Mouse (Mus musculus) adrenal gland, adult (tissue): Measurements from ENCODE around the gene Sec62.

Experiments
- DNase-seq, 2 experiments: peaks; one replicate each; pipeline ENCODE4 v3.0.0; 2022 to 2023; ENCODE audit warnings: low spot score in 1 of 2; ENCODE audit not compliant: inconsistent age in 2 of 2

Gene Sec62

DNA sequence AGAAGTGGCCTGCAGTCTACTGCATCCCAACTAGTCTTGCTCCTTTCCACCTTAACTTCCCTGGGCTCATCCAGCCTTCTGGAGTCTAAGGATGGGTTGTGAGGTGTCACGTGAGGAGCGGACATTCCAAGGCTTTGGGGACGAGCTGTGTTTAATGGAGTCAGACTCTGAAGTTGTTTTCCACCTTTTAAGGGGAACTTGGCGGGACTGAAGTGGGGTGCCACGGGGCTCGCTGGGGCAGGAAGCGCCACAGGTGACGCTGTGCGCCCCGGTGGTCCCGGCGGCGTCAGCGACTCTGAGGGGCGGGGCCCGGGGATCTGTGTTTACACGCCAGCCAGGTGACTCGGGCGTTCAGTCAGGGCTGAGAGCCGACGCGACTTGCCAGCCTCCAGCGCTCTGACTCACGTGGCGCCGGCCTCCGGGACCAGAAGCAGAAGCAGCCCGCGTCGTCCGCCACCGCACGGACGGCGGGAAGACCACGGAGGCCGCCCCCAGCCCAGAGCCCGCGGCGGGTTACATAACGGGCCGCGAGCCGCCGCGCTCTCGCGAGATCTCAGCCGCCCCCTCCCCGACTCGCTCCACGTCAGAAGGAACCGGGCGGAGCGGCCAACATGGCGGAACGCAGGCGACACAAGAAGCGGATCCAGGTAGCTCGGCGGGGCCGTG is at the start of gene Sec62:
Gene Sec62 (plus strand): TSS at position 139 of the 666 bp plus-strand sequence.
- peak; percentile 94 to 99 for DNase-seq

DNA sequence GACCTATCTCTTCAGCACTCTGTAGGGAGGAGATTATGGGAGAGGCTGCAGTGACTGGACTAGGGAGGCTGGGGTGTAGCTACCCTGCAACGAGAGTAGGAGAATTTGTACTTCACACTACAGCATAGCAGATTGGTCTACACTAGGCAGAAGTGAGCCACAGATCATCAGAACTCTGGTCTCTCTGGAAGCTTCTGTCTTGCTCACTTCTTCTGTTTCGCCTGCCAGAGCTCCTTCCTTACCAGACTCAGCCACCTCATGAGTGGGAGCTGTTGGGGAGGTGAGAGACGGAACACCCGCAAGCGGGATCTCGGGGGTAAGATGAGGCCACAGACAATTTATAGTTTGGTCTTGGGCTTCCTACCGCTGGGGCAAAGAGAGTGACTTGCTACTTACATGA is 49.8 kb upstream of the Sec62 start:
- no peak for DNase-seq

DNA sequence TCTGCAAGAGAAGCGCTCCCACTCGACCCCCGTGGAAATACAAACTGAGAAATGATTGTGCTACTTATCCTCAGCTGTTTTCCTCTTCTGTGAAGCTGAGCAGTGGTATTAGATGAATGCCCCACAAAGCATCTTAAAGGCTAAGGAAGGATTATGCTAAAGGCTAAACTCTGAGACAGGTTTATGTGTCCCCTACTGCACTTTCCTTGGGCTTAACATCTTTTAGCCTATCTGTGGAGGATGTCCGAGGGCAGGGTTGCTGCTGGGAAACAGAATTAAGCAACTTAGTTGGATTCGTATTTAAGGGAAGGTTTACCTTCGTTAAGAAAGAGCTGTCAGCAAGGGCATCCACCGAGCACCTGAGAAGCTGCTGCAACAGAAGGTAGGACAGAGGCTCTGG is 46.7 kb upstream of the Sec62 start, which contains the start of gene Samd7:
Gene Samd7 (plus strand): TSS at position 288 of the 400 bp plus-strand sequence.
- DNase-seq, result no peak

DNA sequence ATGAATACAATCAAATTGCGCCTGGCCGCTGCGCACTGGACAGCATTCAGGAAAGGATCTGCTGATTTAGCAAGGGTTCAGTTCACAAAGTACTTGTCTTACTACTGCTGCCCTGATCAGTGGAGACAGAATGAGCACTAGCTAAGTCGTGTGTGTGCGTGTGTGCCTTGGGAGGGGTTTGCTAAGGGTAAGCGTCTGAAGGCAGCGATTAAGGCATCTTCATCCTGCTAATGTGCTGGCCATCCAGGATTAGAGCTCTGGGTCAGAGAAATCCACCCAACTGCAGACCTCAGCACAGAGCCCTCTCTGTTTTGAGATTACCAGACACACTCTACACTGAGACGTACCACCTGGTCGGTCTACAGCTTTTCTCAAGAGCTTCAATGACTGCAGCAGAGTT is 44.4 kb upstream of the Sec62 start:
- DNase-seq, result no peak

DNA sequence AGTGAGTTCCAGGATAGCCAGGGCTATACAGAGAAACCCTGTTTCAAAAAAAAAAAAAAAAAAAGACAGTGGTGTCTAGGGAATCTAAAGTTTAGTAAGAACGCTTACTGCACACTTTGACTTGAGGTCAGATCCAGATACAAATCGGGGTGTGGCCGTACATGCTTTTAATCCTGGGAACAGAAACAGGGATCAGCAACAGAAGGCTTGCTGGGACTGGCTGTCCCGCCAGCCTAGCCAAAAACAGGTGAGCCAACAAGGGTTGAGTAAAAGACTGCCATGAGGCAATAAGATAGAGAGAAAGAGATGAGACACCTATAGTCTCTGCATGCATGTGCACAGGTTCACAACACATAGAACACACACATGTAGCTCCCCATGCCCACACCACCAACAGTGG is 38.0 kb upstream of the Sec62 start:
- no peak for DNase-seq

DNA sequence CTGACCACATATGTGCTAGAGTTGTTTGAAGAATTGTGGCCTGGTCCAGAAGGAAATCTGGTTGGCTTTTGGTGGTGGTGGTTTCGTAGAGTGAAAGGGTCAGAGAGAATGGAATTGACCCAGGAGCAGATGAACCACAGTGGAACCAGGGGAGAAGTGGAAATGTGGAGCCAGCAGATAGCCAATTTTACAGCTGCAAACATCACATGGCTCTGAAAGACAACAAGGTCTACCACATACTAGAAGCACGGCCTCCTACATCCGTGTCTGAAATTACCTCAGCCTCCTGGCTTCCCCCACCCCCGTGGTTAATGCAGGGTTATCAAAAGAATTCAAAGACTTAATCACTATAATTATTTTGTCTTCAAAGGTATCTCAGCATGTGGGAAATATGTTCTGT is 27.8 kb upstream of the Sec62 start:
- no peak for DNase-seq

DNA sequence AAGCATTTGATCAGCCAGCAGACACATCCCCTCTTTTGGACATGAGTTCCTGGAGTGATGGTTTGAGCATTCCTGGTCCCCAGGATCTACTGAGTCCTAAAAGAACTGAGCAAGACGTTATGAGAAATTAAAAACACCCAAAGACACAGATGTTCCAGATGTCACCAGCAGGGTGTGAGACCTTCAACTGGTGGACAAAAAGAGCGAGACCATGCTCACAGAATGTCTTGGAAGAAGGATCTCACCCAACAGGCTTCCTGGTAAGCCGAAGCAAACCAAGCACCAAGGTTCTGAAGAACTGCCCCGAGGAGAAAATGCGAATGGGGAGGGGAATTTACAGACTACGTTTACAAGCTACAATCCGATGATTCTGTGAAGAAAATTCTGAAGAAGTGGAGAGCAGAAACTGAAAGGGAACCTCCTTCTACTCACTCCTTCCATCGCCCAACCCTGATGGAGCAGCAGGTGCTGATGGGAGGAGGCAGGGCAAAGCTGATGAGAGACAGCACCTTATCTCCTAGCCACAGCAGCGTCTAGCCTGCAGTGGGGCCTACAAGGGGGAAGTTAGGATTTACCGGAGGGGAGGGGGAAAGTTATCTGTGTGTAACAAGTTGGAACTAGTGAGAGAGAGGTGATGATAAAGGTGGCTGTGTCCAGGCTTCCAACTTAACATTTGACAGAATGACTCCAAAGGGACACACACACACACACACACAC is 27.2 kb upstream of the Sec62 start:
- no peak for DNase-seq

DNA sequence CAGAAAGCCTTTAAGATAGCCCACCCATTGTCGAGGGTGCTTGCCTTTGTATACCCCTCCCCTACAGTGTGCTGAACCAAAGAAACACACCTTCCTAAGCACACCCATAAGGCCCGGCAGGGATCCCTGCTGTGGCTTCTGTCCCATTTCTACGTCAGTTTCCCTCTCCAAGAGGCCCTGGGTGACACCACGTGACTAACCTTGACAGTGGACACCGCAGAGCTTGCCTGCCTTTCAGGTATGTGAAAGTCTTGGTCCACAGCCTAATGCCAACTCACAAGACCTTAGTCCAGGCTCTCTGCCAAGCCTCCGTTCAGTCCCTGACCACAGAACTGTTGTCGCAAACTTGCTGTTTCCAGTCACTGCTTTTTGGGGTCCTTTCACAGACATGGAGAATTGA is 26.5 kb upstream of the Sec62 start:
- peak; percentile 38 to 55 for DNase-seq

DNA sequence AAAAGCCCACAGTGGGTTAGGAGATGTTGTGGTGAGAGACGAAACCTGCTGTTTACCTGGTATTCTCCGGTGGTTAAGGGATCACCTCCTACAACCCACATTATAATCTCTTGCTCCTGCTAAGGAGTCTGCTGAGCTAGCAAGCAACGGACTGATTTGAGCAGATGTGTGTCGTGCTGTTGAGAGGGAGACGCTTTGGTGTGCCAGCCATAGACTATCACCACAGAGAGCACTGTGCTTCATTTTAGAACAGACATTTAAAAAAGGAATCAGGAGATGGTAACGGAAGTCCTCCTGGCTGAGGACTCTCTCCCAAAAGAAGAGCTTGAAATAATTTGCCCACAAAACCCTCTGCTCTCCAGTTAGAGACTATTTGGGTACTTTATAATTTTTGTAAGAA is 25.4 kb upstream of the Sec62 start:
- no peak for DNase-seq

DNA sequence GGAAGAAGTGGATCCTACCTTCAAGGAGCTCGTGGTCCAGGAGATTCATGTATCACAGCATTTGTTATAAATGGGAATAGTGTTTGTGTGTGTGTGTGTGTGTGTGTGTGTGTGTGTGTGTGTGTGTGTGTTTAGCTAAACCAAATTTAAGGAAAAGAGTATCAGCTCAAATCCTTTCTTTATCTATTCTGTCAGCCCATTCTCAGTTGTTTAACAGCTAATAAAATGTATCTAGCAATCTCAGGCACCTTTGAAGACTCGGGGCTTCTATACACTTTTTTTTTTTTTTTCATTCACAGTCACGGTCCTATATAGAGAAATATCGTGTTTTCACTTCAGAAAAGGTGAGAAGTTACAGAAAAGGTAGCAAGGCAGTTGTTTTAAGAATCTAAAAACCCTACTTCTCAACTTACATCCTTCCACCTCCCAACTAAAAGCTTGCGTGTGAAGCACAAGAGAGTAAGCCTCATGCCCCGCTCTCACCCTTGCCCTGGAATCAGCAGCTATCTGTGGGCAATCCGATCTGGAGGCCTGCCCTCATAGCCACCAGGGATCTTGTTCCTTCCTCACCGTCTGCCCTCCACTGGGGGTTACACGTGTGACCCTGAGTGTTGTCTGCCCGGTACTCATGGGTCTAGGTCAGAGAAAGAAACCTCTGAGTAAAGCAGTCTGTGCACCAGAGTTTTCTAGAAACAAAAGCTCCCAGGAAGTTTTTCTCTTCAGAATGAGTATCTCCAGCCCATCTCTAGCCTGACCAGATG is 22.7 kb upstream of the Sec62 start:
- peak in 1 of 2 experiments; percentile 39 for DNase-seq

DNA sequence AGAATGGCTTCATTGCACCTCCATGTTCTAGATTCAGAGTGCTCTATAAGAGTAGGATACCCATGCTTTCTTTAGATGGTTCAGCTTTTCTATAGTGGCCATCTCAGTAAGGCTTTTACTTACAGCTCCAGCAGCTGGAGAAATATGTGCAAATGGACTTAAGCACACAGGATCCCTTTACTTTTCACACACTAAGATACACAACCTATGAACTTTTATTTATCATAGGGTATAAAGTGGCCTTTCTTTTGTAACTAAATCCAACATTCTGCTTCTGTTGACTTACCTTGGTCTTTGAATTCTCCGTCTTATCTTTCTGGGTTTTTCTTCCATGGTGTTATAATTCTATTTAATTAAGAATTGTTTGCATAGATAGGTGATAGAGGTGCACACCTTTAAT is 21.1 kb upstream of the Sec62 start:
- DNase-seq, result no peak

DNA sequence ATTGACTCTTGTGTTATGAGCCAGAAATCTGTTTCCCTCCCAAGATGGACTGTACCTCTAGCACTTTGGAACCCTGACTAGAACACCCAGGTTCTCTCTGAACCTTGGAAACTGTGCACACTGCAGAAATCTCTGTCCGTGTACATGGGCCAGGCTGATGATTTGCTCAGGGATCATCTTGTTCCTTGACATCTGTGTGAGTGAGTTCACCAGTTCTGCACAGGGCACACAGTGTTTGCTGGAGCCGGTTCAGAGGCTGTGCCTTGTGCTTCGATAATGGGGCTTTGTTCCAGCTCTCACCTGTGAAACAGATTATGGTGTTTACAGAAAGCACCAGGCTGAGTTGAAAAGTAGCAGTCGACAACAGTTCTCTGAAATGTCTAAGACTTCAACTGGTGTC is 20.0 kb upstream of the Sec62 start:
- no peak for DNase-seq

DNA sequence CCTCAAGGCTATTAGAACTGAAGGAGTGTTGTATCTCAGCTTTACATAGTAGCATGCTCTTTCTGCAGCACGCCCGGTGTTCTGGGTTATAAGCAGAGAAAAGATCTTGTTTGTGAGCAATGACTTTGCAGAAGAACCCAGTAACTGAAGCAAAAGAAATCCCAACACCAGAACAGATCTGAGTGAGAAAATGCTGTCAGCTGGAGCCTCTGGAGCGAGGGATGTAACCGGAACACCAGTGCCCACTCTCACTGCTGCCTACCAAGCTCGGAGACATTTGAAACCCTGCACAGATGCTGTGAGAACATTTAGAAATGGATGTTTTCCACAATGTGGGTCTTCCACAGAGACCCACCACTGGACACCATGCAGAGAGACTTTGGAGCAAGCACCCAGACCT is 18.0 kb upstream of the Sec62 start:
- DNase-seq, result no peak

DNA sequence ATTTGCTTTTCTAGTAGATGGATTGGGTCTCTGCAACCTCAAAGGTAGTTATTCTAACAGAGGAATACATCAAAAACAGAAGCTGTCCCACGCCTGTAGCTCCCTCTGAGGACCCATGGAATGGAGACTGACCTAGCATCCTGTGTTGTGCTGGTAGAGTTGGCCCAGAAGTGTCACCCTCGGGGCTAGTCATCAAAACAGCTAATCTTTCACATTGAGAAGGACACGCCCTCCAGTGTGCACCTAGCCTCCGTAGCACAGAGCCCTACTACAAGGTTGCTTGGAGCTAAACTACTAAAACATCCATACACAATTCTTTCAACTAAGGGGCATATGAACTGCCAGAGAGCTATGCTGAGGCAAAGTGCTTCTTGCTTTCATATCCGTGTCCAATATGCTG is 14.7 kb upstream of the Sec62 start:
- no peak for DNase-seq

DNA sequence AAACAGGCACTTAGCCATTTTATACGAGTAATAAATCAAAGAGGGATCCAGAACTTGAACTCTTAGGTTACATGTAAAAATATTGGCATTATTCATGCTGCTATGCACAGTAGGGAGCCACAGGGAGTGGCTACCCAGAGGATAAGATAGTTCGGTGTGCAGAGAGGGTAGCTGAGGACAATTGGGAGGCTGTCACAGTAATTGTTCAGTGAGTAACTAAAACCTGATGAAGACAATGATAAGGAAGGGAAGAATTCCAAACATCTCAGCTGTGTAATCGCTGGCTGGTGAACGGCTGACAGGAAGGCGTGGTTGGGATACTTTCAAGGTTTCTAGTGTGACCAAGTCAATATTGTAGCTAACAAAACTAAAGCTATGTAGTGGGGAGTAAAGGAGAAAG is 4.1 kb upstream of the Sec62 start:
- DNase-seq, result peak; percentile 18 to 50

DNA sequence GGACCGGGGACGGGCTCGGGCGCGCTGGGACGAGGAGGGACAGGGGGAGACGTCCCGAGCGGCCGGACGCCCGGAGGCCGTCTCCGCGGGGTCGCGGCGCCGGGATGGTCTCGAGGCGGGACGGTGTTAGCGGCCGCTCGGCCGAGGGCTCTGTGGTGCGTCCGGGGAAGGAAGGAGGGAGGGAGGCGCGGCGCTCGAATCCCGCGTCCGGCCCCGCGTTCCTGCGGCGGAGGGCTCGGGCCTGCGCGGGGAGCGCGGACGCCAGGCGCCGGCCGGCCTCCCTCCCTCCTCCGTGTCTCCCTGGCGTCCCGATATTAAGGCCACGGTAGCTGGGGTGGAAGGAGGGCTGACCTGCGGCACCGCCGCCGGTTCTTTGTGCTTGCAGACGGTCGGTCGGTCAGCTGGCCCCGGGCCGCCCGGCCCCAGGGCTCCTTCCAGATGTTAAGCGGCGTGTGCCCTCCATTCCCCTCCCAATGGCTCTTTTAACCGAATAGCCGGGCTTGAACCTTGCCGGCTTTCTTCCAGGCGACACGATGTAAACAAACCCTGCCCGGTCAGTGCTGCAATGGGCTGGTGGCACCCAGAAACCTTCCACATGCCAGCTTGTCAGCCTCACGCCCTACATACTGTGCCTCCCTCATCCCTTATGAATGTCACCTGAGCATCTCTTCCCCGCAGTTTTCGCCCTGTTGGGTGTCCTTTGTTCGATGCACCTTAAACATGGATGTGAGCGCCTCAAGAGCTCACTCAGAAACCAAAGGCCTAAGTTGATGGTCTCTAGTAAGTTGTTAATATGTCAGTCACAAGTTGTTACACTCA is 937 bp downstream of the Sec62 start:
- peak; percentile 63 to 86 for DNase-seq

DNA sequence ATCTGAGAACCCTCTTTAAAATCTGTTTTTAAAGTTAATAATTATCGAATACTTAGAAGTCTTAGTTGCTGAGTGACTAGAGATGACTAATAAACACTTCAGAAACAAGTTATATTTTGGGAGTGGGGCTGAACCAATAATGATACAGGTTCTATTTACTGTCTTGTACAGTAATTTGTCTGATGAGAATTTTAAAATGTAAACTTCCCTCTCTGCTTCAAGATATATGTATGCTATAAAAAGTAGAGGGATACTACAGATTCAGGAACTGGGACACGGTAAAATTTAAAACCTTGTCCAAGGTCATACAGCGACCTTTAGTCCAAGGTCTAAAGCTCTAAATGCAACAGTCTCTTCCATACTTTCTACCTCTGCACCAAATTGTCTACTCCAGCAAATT is 9.5 kb downstream of the Sec62 start:
- peak in 1 of 2 experiments; percentile 41 for DNase-seq

DNA sequence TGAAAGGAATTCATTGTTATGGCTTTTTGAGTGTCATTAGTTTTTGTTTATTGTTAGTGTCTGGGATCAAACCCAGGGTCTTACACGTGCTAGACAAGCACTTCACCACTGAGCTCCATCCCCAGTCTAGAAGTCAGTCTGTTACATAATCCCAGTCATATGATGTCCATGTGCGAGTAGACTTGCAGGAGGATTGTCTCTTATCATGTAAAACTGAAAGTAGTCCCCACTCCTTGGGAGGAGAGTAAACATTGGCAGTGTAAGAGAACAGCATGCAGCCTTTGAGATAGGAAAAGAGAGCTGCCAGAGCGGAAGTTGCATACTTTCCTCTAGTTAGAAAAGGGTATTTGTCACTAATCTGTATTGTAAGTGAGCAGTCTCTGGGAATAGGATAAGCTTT is 20.2 kb downstream of the Sec62 start:
- no peak for DNase-seq

DNA sequence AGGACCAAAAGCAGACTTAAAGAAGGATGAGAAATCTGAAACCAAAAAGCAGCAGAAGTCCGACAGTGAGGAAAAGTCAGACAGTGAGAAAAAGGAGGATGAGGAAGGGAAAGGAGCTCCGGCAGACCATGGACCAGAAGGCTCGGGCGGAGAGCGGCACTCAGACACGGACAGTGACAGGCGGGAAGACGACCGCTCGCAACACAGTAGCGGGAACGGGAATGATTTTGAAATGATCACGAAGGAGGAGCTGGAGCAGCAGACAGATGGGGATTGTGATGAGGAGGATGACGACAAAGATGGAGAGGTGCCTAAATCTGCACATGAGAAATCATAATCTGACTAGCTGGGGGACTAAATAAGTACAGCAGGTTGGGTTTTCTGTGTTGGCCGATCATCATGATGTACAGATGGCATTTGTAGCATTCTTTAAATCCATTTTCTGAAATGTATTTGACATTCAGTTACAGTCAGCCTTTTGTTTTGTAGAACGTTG is 26.0 kb downstream of the Sec62 start:
- DNase-seq, result no peak

DNA sequence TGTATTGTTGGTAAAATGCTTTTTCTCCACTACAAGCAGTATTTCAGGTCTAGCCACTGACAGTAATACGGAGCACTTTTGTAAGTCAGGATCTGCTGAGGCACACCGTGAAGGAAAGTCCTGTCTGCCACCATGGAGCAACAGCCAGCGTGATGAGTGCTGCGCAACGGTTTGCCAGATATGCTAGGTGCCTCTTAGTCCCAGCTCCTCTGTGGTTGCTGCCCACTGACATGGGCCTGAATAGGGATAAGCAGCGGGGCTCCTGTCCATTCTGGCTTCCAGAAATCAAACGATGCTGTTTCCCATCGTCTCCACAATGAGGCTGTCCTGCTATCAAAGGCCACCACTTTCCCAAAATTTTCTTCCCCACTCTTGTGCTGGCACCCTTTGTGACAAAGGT is 29.5 kb downstream of the Sec62 start:
- DNase-seq, result no peak

DNA sequence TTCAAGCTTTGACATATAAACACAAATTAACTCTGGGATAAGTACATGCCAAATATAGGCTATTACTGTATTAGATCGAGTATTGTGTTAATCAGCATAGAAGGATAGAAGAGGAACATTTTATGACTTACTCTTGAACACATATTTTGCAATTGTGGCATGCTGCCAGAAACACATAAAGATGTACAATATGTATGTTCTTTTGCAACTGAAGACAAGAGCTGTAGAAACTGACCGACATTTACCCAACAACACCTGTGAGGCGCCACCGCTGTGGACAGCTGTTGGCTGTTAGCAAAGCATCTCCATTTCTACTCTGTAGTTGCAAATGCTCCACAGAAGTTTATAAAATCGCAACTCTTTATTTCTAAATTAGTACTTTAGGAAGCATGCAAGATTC is 33.4 kb downstream of the Sec62 start:
- DNase-seq, result no peak
